30 mouse cellular contexts compared by ENCODE assay signal in genomic region chr9:103061471-103062053, GRCm38 (mm10). TPM values are rescaled to one million over a fixed set of nuclear protein-coding genes. Genes with fewer than 3 reads are reported as not detected.
DNase-seq lines count a peak whose midpoint lies in the region; ATAC-seq lines count a peak whose summit lies in the region.
"Had no signal": no experiment of that assay in that cellular context is flagged by ENCODE, and none has a peak within 500 bp of the region (broad histone marks: within the 10 kb centered on the region; RNA-seq: fewer than 3 reads in every experiment).

No protein-coding gene starts in this region.

- no peak overlapping the region for H3K4me3 ChIP-seq in intestine, embryonic 15.5 days (replicated peaks)
- H3K4me3 ChIP-seq in stomach, embryonic 16.5 days (replicated peaks; ENCODE audit: low read length), result no peak overlapping the region
- H3K4me3 ChIP-seq in forebrain, embryonic 11.5 days (ENCODE audit: low read depth, low read length), result no peak overlapping the region
- H3K4me3 ChIP-seq: embryonic facial prominence, embryonic 13.5 days; erythroblast, embryonic 14.5 days; forebrain, embryonic 13.5 days; heart, embryonic 10.5 days; heart, embryonic 15.5 days; hindbrain, embryonic 13.5 days; kidney, embryonic 15.5 days; limb, embryonic 12.5 days; liver, embryonic 15.5 days; lung, embryonic 15.5 days; neural tube, embryonic 13.5 days had no signal

- H3K4me1 ChIP-seq in intestine, embryonic 15.5 days (replicated peaks), result no peaks in the 10 kb centered on the region
- H3K4me1 ChIP-seq in stomach, embryonic 16.5 days (ENCODE audit: control insufficient read depth, insufficient read depth, low read length), result no peaks in the 10 kb centered on the region
- H3K4me1 ChIP-seq in forebrain, embryonic 11.5 days (replicated peaks; ENCODE audit: control insufficient read depth, insufficient read depth, low read length), result no peaks in the 10 kb centered on the region
- H3K4me1 ChIP-seq: heart, embryonic 15.5 days; hindbrain, embryonic 13.5 days; limb, embryonic 12.5 days; liver, embryonic 15.5 days; neural tube, embryonic 13.5 days had no signal

- 69% methylated on average over 5 of the region's 5 CpGs for WGBS in intestine, embryonic 15.5 days
- 55% methylated on average over 5 of the region's 5 CpGs for WGBS in stomach, embryonic 16.5 days
- WGBS in forebrain, embryonic 11.5 days, result 78% methylated on average over 5 of the region's 5 CpGs

- H3K9me3 ChIP-seq in intestine, embryonic 15.5 days, result no peaks in the 10 kb centered on the region
- H3K9me3 ChIP-seq in stomach, embryonic 16.5 days (replicated peaks; ENCODE audit: control insufficient read depth, low read length), result no peaks in the 10 kb centered on the region
- H3K9me3 ChIP-seq in forebrain, embryonic 11.5 days (ENCODE audit: control insufficient read depth, low read length), result no peaks in the 10 kb centered on the region
- H3K9me3 ChIP-seq: forebrain, embryonic 13.5 days; heart, embryonic 10.5 days; heart, embryonic 15.5 days; hindbrain, embryonic 13.5 days; kidney, embryonic 15.5 days; limb, embryonic 12.5 days; liver, embryonic 15.5 days; lung, embryonic 15.5 days; neural tube, embryonic 13.5 days had no signal

- intact Hi-C loops in heart, postnatal 25 days (cut with DNase I), result no loop called here

- peak; percentile 57 for DNase-seq in 3134 (ENCODE audit: extremely low read depth, insufficient read length, low spot score)
- peak; percentile 68 for DNase-seq in NIH3T3 (ENCODE audit: low read depth)
- no peak for DNase-seq in forebrain, embryonic 11.5 days (ENCODE audit: low spot score)
- DNase-seq in thymus, postnatal 0 days (ENCODE audit: low spot score), result no peak
- no peak for DNase-seq in heart, postnatal 25 days (ENCODE audit: low spot score)
- DNase-seq: adrenal gland, postnatal 14 days; cerebellum, adult 11 months; cerebellum, adult 9-11 months; gastrocnemius, postnatal 14 days; heart, postnatal 36 days; kidney, adult 18-20 months; layer of hippocampus, adult 9-11 months; lung, postnatal 36 days; right cerebral cortex, postnatal 4 days; thymus, postnatal 25 days had no signal

- H3K27me3 ChIP-seq in intestine, embryonic 15.5 days (replicated peaks), result no peaks in the 10 kb centered on the region
- no peaks in the 10 kb centered on the region for H3K27me3 ChIP-seq in stomach, embryonic 16.5 days (ENCODE audit: control insufficient read depth, insufficient read depth, low read length)
- H3K27me3 ChIP-seq in forebrain, embryonic 11.5 days (ENCODE audit: control insufficient read depth, insufficient read depth, low read length), result no peaks in the 10 kb centered on the region
- H3K27me3 ChIP-seq: embryonic facial prominence, embryonic 13.5 days; forebrain, embryonic 13.5 days; heart, embryonic 15.5 days; hindbrain, embryonic 13.5 days; kidney, embryonic 15.5 days; limb, embryonic 12.5 days; liver, embryonic 15.5 days; lung, embryonic 15.5 days; neural tube, embryonic 13.5 days had no signal

- no peak overlapping the region for H3K27ac ChIP-seq in intestine, embryonic 15.5 days
- no peak overlapping the region for H3K27ac ChIP-seq in stomach, embryonic 16.5 days (ENCODE audit: low read length)
- no peak overlapping the region for H3K27ac ChIP-seq in forebrain, embryonic 11.5 days (ENCODE audit: low read depth, low read length)
- H3K27ac ChIP-seq: embryonic facial prominence, embryonic 13.5 days; forebrain, embryonic 13.5 days; heart, embryonic 10.5 days; heart, embryonic 15.5 days; hindbrain, embryonic 13.5 days; kidney, embryonic 15.5 days; limb, embryonic 12.5 days; liver, embryonic 15.5 days; lung, embryonic 15.5 days; neural tube, embryonic 13.5 days had no signal

- ATAC-seq in intestine, embryonic 15.5 days, result peak; percentile 74
- 0 out of 2 replicates have a peak, but pooled peaks have one; percentile 47 for ATAC-seq in stomach, embryonic 16.5 days (ENCODE audit: insufficient read depth, low FRiP score)
- no peak for ATAC-seq in forebrain, embryonic 11.5 days (replicated peaks; ENCODE audit: low FRiP score)
- ATAC-seq: forebrain, embryonic 13.5 days; midbrain, embryonic 16.5 days had no signal

- no peak overlapping the region for H3K4me2 ChIP-seq in intestine, embryonic 15.5 days (replicated peaks)
- no peak overlapping the region for H3K4me2 ChIP-seq in stomach, embryonic 16.5 days (ENCODE audit: low read depth, low read length)
- no peak overlapping the region for H3K4me2 ChIP-seq in forebrain, embryonic 11.5 days (ENCODE audit: low read depth, low read length, severe bottlenecking)
- H3K4me2 ChIP-seq: embryonic facial prominence, embryonic 13.5 days; forebrain, embryonic 13.5 days; heart, embryonic 15.5 days; hindbrain, embryonic 13.5 days; kidney, embryonic 15.5 days; limb, embryonic 12.5 days; liver, embryonic 15.5 days; lung, embryonic 15.5 days; midbrain, embryonic 11.5 days; neural tube, embryonic 13.5 days had no signal

- no peaks in the 10 kb centered on the region for H3K36me3 ChIP-seq in intestine, embryonic 15.5 days
- no peaks in the 10 kb centered on the region for H3K36me3 ChIP-seq in stomach, embryonic 16.5 days (ENCODE audit: control insufficient read depth, insufficient read depth, low read length)
- H3K36me3 ChIP-seq in forebrain, embryonic 11.5 days (ENCODE audit: control insufficient read depth, insufficient read depth, low read length), result no peaks in the 10 kb centered on the region
- H3K36me3 ChIP-seq: embryonic facial prominence, embryonic 13.5 days; heart, embryonic 10.5 days; heart, embryonic 15.5 days; hindbrain, embryonic 13.5 days; kidney, embryonic 15.5 days; limb, embryonic 12.5 days; liver, embryonic 15.5 days; lung, embryonic 15.5 days; neural tube, embryonic 13.5 days had no signal

- no peak overlapping the region for H3K9ac ChIP-seq in intestine, embryonic 15.5 days
- no peak overlapping the region for H3K9ac ChIP-seq in stomach, embryonic 16.5 days (ENCODE audit: low read length)
- no peak overlapping the region for H3K9ac ChIP-seq in forebrain, embryonic 11.5 days (ENCODE audit: low read length)
- H3K9ac ChIP-seq: forebrain, embryonic 13.5 days; heart, embryonic 15.5 days; hindbrain, embryonic 13.5 days; kidney, embryonic 15.5 days; limb, embryonic 12.5 days; liver, embryonic 15.5 days; lung, embryonic 15.5 days; neural tube, embryonic 13.5 days had no signal

RNA-seq across cellular contexts. Expression of gene Rab6b, which starts 50.0 kb away (rescaled TPM):
- polyA plus RNA-seq in intestine, embryonic 15.5 days (2015; fragmentation: Nextera tagmentation; extraction: Ambion mirVana), result 5.7 and 5.9 TPM in 2 replicates
- 5.5 and 6.1 TPM in 2 replicates for polyA plus RNA-seq in stomach, embryonic 16.5 days (2015; fragmentation: Nextera tagmentation; extraction: Ambion mirVana)
- 12.5 and 13.6 TPM in 2 replicates for polyA plus RNA-seq in forebrain, embryonic 11.5 days (2014; fragmentation: Nextera tagmentation; extraction: Ambion mirVana)
- polyA plus RNA-seq in thymus, postnatal 0 days (2015; fragmentation: Nextera tagmentation; extraction: Ambion mirVana), result 4.3 and 5.3 TPM in 2 replicates
- total RNA-seq in heart, postnatal 25 days (2021), result 1 to 10 TPM; 2.1 to 3.0 TPM
- polyA plus RNA-seq: erythroblast, embryonic 14.5 days had no signal

Comparison
In these comparisons a context has a peak if more than half of its experiments do, and no peak if none do; other contexts are left out.
1. DNase-seq: peak in 3134 (single experiment) and NIH3T3 (single experiment); none in forebrain, embryonic 11.5 days (single experiment), thymus, postnatal 0 days (single experiment) and heart, postnatal 25 days (single experiment).